Mouse (Mus musculus): ENCODE measurements around the gene Fto. TPM values are rescaled to one million over a fixed set of nuclear protein-coding genes. Genes with fewer than 3 reads are reported as not detected.

Fto gene
- 104 and 112 TPM in 2 replicates for polyA plus RNA-seq (2012; rRNA removed)

DNA sequence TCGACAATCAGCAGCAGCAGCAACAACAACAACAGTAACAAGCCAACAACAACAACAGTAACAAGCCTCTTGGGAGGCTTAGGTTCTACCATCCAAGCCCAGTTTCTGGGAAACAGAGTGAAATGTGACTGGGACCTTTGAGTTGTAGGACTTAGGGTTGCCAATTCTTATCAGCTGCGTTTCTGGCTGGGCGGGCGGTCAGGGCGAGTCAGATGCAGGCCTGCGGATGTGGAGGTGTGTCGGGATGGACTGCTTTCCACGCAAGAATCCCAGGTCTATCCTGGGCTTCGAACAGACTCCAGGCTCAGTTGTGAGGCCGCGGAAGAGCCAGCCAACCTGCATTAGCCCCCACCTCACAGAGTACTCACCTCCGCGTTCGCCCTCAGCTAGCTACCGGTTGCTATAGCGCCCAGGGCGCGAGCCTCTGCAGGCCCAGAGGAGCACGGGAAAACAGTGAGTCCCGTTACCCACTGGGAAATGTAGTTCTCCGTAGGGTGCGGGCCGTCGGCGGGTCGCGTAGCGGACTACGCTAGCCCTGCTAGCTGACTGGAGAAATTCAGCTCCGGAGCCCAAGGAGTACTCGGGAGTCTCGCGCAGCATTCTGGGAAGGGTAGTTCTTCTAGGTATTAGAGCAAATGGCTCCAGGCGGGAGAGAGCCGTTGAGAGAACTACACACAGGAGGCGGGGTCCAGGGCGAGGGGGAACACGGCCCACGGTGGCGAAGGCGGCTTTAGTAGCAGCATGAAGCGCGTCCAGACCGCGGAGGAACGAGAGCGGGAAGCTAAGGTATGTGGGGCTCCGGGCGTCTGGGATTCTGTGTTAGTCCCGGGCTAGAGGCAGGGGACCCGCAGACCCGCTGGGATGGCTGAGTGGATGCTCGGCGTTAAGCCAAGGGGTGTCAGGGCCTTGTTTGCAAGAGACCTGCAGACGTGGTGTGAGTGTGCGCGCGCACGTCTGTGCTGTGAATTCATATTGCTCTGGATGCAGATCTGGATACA is at the start of gene Fto, which contains the start of gene Rpgrip1l:
Fto (plus strand) TSS at position 691 of the 998 bp plus-strand sequence.
Rpgrip1l (minus strand) TSS at position 428 of the 998 bp plus-strand sequence.
- DNase-seq (ENCODE audit: extremely low spot score in 1 of 2, low spot score in 1 of 2), result peak; percentile 99

DNA sequence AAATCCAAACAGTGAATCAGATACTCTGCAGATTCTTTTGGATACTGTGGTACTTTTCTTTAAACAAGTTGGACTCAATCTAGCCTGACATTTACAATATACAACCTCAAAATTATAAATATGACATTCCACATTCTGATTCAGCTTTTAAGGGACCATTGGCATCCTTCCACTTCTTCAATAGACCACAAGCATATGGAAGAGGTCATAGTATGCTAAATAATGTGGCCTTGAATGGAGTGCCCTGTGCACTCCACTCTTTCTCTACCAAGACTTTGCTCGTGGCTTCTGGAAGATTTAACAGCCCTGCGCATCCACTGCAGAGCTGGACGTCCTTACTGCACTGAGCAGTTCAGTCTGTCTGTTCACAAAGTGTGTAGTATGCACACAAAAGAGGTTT is 49.4 kb upstream of the Fto start:
- DNase-seq (ENCODE audit: extremely low spot score in 1 of 2, low spot score in 1 of 2), result no peak

DNA sequence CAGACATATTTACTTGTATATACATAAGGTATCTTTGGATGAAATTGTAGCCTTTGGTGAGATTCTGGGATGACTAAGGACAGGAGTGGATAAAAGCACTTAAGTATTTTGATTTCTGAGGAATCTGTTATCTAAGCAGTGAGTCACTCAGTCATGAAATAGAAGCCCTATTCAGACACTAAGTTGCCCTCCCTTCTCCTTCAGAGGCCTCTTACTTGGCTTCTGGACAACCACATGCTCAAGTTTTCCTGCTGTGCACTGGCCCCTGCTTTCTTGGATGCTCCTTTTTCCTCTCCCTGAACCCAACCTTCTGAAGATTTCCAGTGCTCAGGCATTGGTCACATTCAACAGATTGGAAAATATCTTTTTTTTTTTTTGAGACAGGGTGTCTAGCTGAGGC is 48.8 kb upstream of the Fto start:
- no peak for DNase-seq (ENCODE audit: extremely low spot score in 1 of 2, low spot score in 1 of 2)

DNA sequence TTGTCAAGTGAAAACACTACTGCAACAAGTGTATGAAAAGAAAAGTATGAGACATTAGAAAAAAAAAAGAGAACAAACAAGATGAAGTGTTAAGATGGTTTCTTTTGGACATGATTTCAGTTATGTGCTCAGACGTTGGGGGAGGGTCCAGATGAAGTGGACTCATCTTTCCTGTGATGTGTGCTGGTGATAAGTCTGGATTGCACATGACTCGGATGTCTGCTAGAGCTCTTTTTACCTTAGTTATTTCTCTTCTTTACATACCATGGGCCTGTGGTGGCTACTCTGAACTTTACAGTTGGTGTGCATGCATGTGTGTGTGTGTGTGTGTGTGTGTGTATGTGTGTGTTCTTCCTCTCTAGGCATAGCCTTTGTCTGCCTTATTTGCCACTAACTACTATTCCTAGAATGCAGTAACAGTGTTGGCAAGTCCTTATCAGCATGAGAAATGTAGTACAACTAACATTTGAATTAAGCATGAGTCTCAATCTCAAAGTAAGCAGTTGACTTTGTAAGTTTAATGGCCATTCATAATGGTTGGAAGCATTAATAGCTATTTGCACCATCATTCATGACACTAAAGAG is 43.9 kb upstream of the Fto start:
- no peak for DNase-seq (ENCODE audit: extremely low spot score in 1 of 2, low spot score in 1 of 2)

DNA sequence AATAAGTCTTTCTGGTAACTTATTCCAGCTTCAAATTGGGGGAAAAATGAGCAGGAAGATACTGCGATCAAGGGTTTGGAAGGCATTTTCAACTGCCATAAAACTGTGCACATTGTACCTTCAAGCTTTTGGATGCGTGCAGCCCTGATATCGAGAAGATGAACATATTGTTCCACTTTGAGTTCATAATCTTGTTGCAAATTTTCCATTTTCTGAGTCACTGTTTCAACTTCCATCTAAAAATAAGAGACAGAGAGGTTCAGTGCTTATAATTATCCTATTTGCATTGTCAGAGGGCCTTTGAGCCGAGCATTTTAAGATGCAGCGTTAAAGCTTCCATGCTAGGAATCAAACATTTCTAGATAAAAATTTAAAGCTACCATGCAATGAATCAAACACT is 39.8 kb upstream of the Fto start:
- DNase-seq (ENCODE audit: extremely low spot score in 1 of 2, low spot score in 1 of 2), result peak in 1 of 2 experiments; percentile 56

DNA sequence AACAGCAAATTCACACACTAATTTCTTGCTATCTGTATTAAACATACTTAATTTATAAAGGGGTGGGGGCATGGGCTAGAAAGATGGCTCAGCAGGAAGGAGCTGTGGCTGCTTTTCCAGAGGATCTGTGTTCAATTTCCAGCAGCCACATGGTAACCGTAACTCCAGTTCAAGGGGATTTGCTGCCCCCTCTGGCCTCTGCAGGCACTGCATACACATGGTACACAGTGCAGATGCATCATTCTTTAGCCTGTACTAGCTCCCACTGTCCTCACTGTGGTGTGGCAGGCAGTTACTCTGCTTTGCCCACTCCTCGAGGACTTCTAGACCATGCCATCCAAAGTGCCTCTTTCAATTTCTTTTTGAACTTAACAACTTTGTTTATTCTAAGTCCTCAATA is 37.0 kb upstream of the Fto start:
- no peak for DNase-seq (ENCODE audit: extremely low spot score in 1 of 2, low spot score in 1 of 2)

DNA sequence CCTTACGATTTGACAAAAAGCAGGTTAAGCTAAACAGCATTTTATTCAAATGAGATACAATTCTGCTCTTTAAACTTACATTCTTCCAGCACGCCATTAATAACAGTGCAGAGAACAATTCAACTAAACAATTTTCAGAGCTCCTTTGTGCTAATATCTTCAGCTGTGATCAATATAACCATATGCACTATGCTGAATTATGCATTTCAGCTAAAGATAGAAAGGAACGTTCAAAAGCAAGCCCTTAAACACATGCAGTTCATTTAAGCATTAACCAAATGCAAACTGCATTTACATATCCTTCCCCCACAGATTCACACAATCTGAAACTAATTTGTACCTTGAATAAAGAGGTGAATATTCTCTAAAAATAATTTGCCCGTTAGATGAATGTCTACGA is 35.3 kb upstream of the Fto start:
- DNase-seq (ENCODE audit: extremely low spot score in 1 of 2, low spot score in 1 of 2), result no peak

DNA sequence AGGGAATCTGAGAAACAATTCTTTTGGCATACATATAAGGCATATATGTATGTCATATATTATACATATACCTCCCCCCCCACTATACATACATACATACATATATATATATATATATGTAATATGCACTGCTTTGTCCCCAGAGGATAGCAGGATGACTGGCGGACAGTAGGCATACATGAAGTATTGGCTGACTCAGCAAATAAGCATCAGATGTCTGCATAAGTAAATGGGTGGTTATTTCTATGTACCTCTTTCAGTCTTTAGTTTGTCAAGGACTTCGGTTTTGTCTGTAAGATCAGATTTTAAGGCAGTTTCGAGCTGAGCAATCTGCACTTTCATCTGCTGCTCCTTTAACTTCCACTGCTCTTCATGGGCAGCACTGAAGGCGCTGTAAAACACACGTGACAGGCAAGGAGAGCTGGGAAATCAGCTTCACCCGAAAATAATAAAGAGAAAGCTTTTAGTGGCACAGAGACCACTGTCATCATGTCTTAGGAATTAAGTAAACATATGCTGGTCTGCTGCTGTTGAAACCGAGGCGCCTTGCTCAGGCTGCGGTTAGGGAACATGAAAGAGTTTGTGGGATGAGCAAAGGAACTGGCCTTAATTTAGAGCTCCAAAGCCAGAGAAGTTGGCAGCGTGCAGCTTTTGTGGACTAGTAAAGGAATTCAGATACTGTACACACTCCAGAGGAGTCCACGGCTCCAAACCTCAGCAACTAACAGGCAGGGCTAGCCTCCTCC is 32.7 kb upstream of the Fto start:
- DNase-seq (ENCODE audit: extremely low spot score in 1 of 2, low spot score in 1 of 2), result no peak

DNA sequence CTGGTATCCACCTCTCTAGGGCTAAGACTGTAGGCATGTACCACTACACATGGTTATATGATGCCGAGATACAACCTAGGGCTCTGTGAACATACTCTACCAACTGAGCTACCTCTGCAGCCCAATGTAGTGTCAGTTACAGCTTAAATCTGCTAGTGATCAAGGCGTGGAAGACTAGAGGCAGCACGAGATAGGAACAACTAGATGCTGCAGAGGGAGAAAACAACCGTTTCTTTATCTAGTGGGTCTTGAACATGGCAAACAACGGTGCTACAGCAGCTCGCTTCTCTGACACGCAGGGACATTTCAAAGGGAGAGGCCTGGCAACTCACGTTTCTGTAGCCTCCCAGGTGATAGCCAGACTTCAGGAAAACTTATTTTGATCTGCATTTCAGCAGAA is 31.8 kb upstream of the Fto start:
- no peak for DNase-seq (ENCODE audit: extremely low spot score in 1 of 2, low spot score in 1 of 2)

DNA sequence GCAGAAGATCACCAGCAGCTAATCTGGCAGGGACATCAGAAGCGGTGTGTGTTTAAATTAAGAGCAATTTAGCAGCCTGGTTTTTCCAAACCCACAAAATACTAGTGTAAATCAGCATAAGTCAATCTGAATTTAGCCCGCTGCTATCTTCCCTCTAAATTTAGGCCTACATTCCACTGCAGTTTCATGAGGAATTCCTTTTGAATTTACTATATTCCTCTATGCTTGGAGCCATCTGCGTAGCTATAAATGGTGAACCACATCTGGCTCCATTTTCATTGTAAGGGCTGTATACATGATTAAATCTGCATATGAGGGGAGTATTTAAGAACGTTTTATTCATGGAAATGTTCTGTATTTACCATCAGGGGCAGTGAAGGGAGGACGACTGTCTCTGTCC is 30.7 kb upstream of the Fto start:
- peak in 1 of 2 experiments; percentile 40 for DNase-seq (ENCODE audit: extremely low spot score in 1 of 2, low spot score in 1 of 2)

DNA sequence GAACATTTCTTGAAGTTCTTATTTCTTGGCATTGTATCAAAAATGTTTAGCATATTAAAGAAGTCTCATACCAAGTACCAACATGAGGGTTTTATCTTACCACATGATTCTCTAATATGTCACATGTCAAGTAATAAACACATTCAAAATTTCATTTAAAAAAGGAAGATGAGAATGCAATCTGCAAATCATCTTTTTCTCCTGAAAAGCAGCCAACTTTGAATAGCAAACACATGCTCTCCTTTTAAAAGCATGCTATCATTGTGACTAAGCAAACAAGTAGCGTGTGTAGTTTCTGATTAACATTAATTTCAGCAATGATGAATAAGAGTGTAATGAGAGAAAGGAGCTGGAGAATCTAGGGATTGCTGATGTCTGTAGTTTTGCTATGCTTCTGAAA is 29.5 kb upstream of the Fto start:
- no peak for DNase-seq (ENCODE audit: extremely low spot score in 1 of 2, low spot score in 1 of 2)

DNA sequence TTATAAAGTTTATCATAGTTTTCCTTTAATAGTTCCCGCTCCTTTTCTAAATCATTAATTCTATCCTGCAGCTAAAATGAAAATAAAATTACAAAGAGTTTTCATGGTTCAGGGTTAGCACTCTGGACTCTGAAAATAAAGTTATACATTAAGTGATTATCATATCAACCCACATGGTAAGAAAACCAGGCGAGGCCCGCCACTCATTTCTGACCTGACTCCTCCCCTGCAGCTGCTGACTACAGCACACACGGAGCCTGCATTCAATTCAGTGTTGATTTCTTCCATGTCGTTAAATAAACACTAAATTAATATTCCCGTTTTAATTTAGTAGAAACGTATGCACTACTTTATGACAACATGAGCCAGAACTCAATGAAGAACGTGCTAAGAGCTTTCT is 27.1 kb upstream of the Fto start:
- no peak for DNase-seq (ENCODE audit: extremely low spot score in 1 of 2, low spot score in 1 of 2)

DNA sequence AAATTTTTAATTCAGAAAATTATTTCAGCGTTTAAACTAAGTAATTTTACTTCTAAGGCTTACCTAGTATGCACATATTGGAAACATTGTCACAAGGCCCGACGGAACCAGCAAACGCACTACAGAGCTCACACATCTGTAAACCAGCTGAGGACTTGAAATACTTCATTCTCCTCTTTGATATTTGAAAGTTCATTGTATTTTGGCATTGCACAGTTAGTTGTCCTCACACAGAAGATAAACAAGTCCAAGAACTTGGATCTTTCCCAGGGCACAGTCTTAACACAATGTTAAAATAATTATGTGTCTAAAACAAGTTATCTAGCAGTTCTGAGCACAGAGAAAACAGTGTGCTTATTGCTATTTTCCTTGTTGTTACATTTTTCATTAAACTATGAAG is 22.7 kb upstream of the Fto start:
- no peak for DNase-seq (ENCODE audit: extremely low spot score in 1 of 2, low spot score in 1 of 2)

DNA sequence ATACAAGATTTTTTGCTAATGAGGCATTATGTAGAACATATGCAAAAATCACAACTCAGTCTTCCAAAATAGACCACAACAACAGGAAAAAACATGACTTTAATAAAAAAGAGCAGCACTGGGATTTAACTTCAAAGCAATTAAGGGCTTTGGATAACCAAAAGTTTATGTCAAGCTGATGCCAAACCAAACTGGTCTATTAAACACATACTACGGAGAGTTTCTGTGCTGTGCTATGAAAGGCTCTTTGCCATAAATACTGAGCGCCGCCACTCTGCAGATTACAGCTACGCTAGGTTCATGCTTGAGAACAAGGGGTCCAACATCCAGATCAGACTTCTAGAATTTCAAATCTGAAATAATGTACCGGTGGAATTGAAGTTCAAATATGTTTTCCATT is 17.5 kb upstream of the Fto start:
- no peak for DNase-seq (ENCODE audit: extremely low spot score in 1 of 2, low spot score in 1 of 2)

DNA sequence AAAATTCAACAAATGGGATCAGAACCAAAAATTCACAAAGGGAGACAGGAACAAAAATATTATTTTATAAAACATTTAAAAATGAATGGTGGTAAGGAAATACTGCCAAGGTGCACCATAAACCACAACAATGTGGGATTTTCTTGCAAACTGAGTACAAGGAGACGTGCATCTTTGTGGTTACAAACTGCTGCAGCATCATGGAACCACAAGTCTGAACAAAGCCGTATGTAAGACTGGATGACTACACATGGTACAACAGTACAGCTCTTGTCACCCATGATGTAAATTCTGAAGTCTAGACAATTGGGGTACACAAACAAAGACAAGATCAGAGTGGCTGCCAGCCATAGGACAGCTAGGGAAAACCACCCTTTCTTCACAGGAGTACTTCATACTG is 14.7 kb upstream of the Fto start:
- DNase-seq (ENCODE audit: extremely low spot score in 1 of 2, low spot score in 1 of 2), result no peak

DNA sequence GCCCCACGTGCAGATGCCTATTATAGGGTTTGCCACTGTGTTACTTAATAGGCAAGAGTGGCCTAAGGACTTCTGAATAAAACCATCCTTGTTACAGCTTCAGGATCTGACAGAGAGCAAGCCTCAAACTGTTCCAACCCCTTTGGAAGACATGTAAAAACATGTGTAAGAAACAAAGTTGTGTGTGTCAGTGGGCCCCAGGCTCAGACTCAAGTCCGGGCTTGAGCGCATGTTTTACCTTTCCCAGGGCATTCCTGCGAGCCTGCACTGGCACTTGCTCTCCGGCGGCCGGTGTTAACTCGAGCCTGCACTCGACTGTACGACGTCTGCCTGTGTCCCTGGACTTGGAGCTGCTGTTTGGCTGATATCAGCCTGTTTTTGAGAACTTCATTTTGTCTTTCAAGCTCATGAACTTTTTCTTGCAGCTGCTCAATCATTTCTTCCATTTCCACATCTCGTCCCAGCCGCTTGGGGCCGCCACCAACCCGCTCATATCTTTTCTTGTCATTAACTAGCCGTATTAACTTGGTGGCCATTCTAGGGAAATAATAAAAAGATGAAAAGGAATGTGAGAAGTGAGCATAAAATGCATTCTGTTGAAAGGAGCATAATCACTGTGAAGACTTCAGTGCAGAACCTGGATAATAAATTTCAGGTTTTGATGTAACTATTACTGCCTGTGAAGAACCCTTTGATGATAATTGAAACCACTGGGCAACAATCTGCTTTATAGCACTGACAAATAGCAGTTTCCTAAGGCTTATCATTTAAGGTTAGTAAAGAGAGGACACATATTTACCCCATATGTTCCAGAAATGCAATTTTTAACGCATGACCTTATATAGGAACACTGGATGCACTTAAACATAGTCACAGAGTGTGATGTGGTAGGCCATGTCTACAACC is 8.6 kb upstream of the Fto start:
- DNase-seq (ENCODE audit: extremely low spot score in 1 of 2, low spot score in 1 of 2), result no peak

DNA sequence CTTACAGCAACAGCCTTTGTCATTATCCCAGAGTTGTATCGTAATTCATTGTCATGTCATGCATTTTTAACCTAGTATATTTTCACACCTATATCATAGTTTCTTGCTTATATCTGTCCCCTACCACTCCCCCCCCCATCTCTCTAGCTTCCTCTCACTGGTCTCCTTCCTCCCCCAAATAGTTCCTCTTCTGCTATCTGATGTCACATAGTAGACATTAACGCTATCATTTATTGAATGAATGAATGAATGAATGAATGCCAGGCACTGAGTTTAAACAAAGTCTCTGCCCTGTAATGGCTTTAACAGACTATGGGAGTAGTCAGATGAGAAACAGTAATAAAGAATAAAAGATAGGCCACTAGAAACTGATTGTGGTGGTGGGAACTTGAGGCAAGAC is 983 bp upstream of the Fto start:
- DNase-seq (ENCODE audit: extremely low spot score in 1 of 2, low spot score in 1 of 2), result no peak

DNA sequence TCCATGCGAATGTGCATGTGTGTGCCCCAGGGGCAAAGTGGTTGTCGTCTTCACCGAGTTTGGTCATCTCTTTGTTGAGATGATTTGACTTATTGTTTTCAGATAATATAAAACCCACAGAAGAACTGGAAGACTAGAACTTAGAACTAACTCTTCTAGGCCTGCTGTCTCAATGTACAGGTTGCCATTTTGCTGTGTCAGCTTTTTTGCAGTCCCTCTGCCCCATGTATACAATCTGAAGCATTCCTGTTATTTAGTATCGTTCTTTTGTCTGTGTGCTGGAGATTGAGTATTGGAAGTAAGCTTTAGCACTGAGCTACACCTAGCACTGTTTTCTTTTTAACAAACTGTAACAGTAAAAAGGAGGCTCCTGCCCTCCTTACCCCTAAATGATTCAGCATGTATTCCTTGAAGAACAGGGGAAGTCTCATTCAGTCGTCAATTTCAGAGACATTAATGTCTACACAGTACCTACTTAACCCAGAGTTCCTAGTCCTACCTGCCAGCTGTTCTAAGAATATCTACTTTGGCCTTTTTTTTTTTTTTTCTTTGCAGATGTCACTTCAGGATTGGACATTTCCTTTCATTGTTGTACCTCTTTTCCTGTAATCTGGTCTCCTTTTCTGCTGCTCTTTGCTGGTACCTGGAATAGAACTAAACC is 4.4 kb downstream of the Fto start:
- DNase-seq (ENCODE audit: extremely low spot score in 1 of 2, low spot score in 1 of 2), result no peak

DNA sequence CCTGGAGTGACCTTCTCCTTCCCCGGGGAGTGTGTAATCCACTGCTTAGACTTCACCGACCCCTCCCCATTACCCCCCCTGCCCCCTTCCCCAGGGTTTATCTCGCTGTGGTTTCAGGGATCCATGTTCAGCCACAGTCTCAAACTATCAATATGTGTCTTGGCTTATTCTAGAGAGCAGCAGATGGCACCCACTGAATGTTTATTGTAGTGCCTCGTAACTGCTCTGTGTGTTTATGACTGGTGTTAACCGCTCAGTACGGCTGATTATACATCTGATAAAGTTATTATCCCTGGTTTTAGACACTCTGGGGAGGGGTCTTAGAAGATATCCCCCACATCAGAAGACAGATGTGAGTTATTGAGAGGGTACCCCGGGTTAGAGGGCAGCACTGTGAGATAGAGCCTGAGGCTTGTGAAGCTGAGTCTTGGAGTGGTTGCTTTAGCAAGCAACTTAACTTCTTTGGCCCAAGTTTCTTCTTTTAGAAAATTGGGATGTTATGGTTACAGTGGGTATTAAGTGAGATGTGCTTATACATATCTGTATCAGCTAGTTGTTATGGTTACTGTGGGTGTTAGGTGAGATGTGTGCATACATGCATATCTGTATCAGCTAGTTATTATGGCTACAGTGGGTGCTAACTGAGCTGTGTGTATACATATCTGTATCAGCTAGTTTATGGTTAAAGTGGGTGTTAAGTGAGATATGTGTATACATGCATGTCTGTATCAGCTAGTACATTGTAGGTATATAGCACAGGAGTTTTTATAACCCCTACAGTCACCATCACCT is 5.8 kb downstream of the Fto start:
- no peak for DNase-seq (ENCODE audit: extremely low spot score in 1 of 2, low spot score in 1 of 2)
